Mouse (Mus musculus): Measurements from ENCODE around the gene Eid2. TPM values are rescaled to one million over a fixed set of nuclear protein-coding genes. Genes with fewer than 3 reads are reported as not detected.

Eid2 gene
- polyA plus RNA-seq, 1 experiment from 2014 or later, result 19.9 TPM

GRCm38 (mm10) chr7:28318036-28318435 is 50.4 kb downstream of the Eid2 start:
- WGBS, result 86% methylated on average over 3 of the region's 3 CpGs
- Histone ChIP-seq H3K36me3 (replicated peaks; ENCODE audit: control insufficient read depth, insufficient read depth, low read depth, low read length) (peaks cover 44% of the 10 kb centered on the region), H3K27me3 (ENCODE audit: control insufficient read depth, insufficient read depth, low read length) (no peaks in the 10 kb centered on the region), H3K9me3 (replicated peaks; ENCODE audit: control insufficient read depth, low read length) (no peaks in the 10 kb centered on the region), H3K4me1 (ENCODE audit: control insufficient read depth, insufficient read depth, low read length) (no peaks in the 10 kb centered on the region), H3K4me3 (ENCODE audit: low read depth, low read length) (no peak overlapping the region), H3K9ac (replicated peaks; ENCODE audit: low read length) (no peak overlapping the region), H3K27ac (replicated peaks; ENCODE audit: low read depth, low read length) (no peak overlapping the region), H3K4me2 (ENCODE audit: low read depth, low read length) (no peak overlapping the region)
- ATAC-seq (replicated peaks; ENCODE audit: insufficient number of reproducible peaks, low FRiP score, low TSS enrichment, low read depth), result no peak
- DNase-seq (ENCODE audit: low spot score), result no peak

- H3K36me3 ChIP-seq (replicated peaks; ENCODE audit: control insufficient read depth, insufficient read depth, low read depth, low read length), result peaks cover 51% of the 10 kb centered on the region
- H3K4me3 ChIP-seq (ENCODE audit: low read depth, low read length), result no peak overlapping the region
- no peaks in the 10 kb centered on the region for H3K9me3 ChIP-seq (replicated peaks; ENCODE audit: control insufficient read depth, low read length)
- H3K27ac ChIP-seq (replicated peaks; ENCODE audit: low read depth, low read length), result no peak overlapping the region
- 95% methylated on average over 17 of the region's 17 CpGs for WGBS
- no peak for DNase-seq (ENCODE audit: low spot score)
- H3K4me2 ChIP-seq (ENCODE audit: low read depth, low read length), result no peak overlapping the region
- H3K4me1 ChIP-seq (ENCODE audit: control insufficient read depth, insufficient read depth, low read length), result no peaks in the 10 kb centered on the region
- H3K9ac ChIP-seq (replicated peaks; ENCODE audit: low read length), result no peak overlapping the region
- ATAC-seq (replicated peaks; ENCODE audit: insufficient number of reproducible peaks, low FRiP score, low TSS enrichment, low read depth), result no peak
- H3K27me3 ChIP-seq (ENCODE audit: control insufficient read depth, insufficient read depth, low read length), result no peaks in the 10 kb centered on the region
Measured at GRCm38 (mm10) chr7:28318714-28319113, 51.0 kb downstream of the Eid2 start.

Other genes with a start within 250 kb of the Eid2 start
- gene Psmc4, start 217.8 kb upstream of the Eid2 start, polyA plus RNA-seq (2014; fragmentation: Nextera tagmentation; extraction: Ambion mirVana), result 412 and 422 TPM in 2 replicates
- 0.15 and 0.18 TPM in 2 replicates for gene Fcgbp, start 196.6 kb upstream of the Eid2 start, polyA plus RNA-seq (2014; fragmentation: Nextera tagmentation; extraction: Ambion mirVana)
- gene 9530053A07Rik, start 138.4 kb upstream of the Eid2 start, polyA plus RNA-seq (2014; fragmentation: Nextera tagmentation; extraction: Ambion mirVana), result 0.06 TPM in 1 of 2 replicates, not detected in the other
- gene Fbl, start 98.2 kb upstream of the Eid2 start, polyA plus RNA-seq (2014; fragmentation: Nextera tagmentation; extraction: Ambion mirVana), result 40.5 and 46.6 TPM in 2 replicates
- 14.1 and 14.3 TPM in 2 replicates for gene Dyrk1b, start 88.4 kb upstream of the Eid2 start, polyA plus RNA-seq (2014; fragmentation: Nextera tagmentation; extraction: Ambion mirVana)
- 13.7 and 17.5 TPM in 2 replicates for gene Eid2b, start 9.9 kb downstream of the Eid2 start, polyA plus RNA-seq (2014; fragmentation: Nextera tagmentation; extraction: Ambion mirVana)
- gene Selenov, start 23.3 kb downstream of the Eid2 start, polyA plus RNA-seq (2014; fragmentation: Nextera tagmentation; extraction: Ambion mirVana), result not detected in 2 replicates
- 9.9 and 11.8 TPM in 2 replicates for gene Dll3, start 34.4 kb downstream of the Eid2 start, polyA plus RNA-seq (2014; fragmentation: Nextera tagmentation; extraction: Ambion mirVana)
- gene Timm50, start 44.2 kb downstream of the Eid2 start, polyA plus RNA-seq (2014; fragmentation: Nextera tagmentation; extraction: Ambion mirVana), result 172 and 177 TPM in 2 replicates
- 72.3 and 73.9 TPM in 2 replicates for gene Supt5, start 70.9 kb downstream of the Eid2 start, polyA plus RNA-seq (2014; fragmentation: Nextera tagmentation; extraction: Ambion mirVana)
- 988 and 991 TPM in 2 replicates for gene Rps16, start 82.8 kb downstream of the Eid2 start, polyA plus RNA-seq (2014; fragmentation: Nextera tagmentation; extraction: Ambion mirVana)
- 38.8 and 50.0 TPM in 2 replicates for gene Plekhg2, start 104.7 kb downstream of the Eid2 start, polyA plus RNA-seq (2014; fragmentation: Nextera tagmentation; extraction: Ambion mirVana)
- gene Zfp36, start 112.4 kb downstream of the Eid2 start, polyA plus RNA-seq (2014; fragmentation: Nextera tagmentation; extraction: Ambion mirVana), result 4.7 and 5.5 TPM in 2 replicates
- 50.1 and 50.6 TPM in 2 replicates for gene Med29, start 124.8 kb downstream of the Eid2 start, polyA plus RNA-seq (2014; fragmentation: Nextera tagmentation; extraction: Ambion mirVana)
- 80.0 and 81.4 TPM in 2 replicates for gene Paf1, start 125.1 kb downstream of the Eid2 start, polyA plus RNA-seq (2014; fragmentation: Nextera tagmentation; extraction: Ambion mirVana)
- 8.3 and 8.9 TPM in 2 replicates for gene Gmfg, start 169.6 kb downstream of the Eid2 start, polyA plus RNA-seq (2014; fragmentation: Nextera tagmentation; extraction: Ambion mirVana)
- gene Lrfn1, start 184.1 kb downstream of the Eid2 start, polyA plus RNA-seq (2014; fragmentation: Nextera tagmentation; extraction: Ambion mirVana), result 4.4 and 5.7 TPM in 2 replicates
- gene Ifnl2, start 242.6 kb downstream of the Eid2 start, polyA plus RNA-seq (2014; fragmentation: Nextera tagmentation; extraction: Ambion mirVana), result not detected in 2 replicates